Mouse (Mus musculus) naive thymus-derived CD4-positive, alpha-beta T cell, adult 2 months (primary cell): ENCODE measurements around the gene 3110082I17Rik.

Experiments
- DNase-seq: peaks from one replicate; pipeline ENCODE4 v3.0.0-alpha.2; 2011; ENCODE audit warnings: low read depth

The 3110082I17Rik gene

DNA sequence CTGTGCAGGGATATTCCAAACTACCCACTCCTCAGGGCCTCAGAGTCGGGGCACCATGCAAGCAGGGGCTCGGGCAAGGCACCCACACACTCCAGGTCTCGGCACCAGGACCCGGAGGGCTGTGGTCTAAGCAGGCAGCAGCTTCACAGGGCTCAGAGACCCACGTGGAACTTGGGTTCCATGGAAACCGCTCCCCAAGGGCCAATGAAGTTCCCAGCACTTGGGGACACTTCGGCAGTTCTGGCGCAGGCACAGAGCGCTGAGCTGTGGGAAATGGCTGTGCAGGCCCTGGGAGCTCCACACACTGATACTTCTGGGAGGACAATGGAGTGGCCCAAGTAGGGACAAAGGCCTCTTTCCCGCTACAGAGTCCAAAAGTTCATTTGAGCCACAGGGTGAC is 7.3 kb downstream of the 3110082I17Rik start:
- no peak for DNase-seq

DNA sequence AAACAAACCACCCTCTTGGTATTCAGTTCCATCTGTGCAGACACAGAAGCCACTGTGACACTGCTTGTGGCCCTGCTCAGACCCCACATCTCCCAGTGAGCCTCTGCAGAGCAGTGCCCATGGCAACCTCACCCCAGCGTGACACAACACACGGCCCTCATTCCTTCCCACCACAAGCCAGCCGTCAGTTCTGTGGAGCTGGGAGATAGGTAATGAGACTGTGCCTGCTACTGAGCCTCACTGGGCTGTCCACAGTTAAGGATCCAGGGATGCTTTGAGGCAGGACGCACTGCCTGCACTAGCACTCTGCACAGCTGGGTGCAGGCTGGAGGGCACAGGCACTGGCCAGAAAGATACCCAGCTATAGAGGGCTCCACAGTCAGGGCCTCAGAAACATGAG is 10.4 kb downstream of the 3110082I17Rik start:
- no peak for DNase-seq

DNA sequence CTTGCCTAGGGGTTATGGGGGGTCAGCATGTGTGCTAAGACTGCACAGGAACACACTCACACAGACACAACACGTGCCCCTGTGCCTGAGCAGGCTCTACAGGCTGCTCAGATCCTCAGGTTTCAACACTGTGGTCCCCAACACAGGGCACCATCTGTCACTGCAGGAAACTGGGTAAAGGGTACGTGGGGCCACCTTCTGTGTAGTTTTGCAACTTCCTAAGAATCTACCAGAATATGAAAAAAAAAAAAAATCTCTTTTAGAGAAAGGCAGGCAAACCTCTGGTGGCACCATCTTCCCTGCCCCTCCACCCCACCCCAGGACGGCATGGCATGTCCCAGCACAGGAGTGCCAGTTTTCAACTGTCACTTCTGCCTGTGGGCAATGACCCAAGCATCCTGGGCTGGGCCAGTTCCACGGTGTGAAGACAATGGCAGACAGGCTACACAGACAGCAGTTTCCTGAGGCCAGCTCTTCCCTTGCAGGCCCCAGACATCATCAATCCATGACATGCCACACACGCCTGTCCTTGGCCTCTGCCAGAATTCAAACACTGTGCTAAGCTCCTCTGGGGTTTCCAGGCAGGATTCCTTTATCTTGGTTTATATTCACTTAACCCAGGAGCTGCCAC is 11.1 kb downstream of the 3110082I17Rik start:
- no peak for DNase-seq

DNA sequence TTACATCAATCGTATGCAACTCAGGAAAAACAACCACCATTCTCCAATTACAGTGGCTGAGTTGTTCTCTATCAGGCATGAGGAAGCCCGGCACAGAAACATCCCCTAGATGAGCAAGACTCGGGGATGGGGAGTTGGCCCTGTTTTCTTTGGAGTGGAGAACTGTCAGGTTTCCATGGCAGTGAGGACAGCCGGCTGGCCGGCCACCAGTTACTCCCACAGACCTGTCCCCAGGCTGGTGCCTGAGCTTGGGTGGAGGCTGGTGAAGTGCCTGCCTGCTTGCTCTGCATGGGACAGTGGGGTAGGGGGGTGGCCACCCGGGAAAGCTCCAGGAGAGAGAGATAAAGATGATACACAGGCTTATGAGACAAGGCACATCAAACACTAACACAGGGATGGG is 12.3 kb downstream of the 3110082I17Rik start:
- DNase-seq = no peak

DNA sequence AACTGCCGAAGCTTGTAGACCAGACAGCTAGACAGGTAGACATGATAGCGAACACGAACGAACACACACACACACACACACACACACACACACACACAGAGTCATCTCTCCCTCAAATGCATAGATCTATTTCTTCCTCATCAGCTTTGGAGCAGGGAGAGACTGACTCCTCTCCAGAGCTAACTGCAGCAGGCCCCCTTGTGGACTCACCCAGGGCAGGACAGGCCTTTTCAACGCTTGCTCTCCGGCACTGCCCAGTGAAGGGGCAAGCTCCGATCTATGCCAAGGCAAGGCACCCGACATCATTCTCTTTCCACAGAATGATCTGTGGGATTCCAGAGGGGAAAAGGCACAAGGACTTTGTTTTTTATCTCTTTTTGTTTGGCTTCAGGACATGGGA is 15.1 kb downstream of the 3110082I17Rik start:
- DNase-seq = no peak

DNA sequence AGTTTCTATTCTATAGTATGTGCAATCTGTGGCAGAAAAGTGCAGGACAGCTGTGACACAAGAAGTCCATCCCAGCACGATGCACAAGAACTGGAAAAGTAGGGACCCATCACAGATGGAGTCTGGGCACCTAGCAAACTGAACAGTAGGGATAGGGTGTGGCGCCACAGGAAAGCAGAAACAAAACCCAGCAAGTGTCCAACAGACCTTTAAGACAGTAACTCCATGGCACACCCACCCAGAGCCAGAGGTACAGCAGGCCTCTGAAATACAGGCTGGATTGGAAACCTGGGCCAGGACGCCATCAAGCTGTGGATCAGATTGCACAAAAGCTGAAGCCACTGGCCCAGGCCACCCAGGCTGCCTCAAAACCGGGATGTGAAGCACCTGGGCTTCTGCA is 17.4 kb downstream of the 3110082I17Rik start:
- DNase-seq = no peak

DNA sequence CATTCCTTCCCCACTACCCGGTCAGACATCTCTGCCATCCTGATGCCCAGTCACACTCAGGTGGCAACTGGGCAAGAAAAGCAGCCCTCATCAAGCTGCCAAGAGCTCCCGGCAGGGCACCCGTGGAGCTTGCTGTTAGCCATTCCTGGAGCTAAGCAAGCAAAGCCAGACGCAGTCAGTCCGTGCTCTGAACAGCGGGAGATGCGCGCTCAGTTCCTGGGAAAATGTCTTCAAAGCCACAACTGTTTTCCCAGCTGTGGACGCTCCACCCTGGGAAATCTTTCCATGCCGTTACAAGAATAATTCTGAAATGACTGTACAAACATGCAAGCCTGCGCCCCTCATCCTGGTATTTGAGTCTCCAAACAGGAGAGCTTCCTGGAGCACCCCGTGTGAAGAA is 17.9 kb downstream of the 3110082I17Rik start:
- no peak for DNase-seq

DNA sequence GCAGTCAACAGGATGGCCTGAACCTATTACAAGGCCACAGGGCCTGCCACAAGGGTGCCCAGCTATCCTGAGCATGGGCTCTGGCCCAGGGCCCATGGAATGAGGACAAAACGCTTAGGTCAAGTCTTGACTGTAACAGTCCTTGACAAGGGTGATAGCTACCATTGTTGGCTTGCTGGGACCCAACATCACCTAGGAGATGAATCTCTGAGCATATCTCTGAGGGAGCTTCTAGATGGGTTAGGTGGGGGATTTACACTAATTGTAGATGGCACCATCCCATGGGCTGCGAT is 18.7 kb downstream of the 3110082I17Rik start:
- no peak for DNase-seq

DNA sequence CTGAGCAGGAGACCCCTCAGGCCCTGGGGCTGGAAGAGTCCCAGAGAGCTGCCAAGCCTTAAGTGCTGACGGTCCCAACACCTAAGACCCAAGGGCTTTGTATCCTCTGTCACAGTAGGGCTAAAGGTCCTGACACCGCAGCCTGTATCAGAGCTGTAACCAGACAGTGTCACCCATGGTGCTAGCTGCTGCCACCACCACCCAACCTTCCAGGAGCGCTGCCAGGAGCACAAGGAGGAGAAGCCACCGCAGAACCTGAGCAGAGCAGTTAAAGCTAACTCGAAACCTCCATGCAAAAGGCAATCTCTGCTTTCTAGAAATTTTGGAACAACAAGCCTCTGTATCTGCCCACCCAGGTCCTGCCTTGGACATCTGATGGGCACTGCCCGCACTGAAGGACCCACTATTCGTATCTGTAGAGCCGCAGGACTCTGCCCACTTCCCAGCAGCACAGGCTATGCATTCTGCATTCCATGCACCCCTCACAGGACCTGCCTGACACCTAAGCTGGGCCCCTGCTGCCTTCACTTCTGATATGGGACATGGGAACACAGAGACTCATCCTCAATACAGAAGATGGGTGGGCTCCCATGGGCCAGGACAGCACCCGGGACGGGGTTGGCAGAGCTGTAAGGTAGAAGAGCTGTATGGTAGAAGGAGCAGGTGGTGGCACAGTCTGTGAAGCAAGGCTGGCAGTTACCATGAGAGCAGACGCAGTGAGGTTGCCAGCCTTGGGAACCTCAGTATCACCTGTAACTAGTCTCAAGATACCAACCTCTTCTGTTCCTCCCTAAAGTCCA is 19.2 kb downstream of the 3110082I17Rik start:
- DNase-seq = no peak

DNA sequence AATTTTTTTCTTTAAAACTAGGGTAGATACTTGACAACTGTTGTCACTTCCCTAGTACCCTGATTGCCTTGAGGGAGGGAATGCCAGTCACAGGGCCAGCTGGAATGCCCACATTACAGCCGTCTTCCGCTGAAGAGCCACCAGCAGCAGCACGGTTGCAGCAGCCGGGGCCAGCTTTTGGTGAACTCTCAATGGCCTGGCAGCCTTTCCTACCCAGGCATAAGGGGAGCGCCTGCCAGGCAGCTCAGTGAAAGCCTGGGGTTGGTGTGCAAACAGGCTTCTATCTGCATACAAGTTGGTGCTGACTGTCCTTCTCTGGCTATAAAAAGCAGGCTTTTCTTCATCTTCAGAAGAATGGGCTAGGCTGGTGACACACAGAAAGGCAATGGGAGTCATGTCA is 19.9 kb downstream of the 3110082I17Rik start:
- DNase-seq = no peak

DNA sequence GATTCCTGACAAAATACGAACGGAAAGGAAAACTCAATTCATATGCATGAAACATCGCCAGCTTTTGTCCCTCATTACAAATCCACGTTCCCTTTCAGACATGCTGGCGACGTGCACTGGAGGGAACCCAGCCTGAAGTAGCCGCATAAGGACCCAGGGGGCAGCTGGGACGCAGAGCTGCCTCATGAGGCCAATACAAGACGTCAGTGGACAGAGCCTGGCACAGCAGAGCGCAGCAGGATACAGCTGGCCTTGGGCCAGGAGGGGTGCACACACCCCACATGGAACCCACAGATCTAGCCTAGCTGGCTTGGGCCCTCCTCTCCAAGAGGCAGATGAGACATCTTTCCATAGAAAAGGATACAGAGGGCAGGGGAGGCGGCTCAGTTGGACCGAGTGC is 21.9 kb downstream of the 3110082I17Rik start:
- DNase-seq = no peak

DNA sequence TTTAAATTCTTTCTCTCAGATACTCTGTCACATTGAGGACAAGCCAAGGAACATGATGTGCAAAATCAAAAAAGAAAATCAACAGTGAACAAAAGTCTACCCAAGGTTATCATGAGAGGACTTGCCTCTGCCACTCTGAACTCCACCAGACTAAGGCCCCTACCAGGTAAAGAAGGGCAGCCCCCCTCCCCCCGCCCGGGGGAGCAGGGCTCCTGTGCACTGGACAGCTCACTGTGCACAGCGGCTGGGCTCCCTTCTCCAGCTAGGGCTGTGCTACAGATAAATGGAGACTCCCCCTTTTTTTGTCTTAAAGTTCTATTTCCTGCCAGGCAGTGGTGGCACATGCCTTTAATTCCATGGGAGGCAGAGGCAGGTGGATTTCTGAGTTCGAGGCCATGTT is 22.6 kb downstream of the 3110082I17Rik start:
- no peak for DNase-seq

DNA sequence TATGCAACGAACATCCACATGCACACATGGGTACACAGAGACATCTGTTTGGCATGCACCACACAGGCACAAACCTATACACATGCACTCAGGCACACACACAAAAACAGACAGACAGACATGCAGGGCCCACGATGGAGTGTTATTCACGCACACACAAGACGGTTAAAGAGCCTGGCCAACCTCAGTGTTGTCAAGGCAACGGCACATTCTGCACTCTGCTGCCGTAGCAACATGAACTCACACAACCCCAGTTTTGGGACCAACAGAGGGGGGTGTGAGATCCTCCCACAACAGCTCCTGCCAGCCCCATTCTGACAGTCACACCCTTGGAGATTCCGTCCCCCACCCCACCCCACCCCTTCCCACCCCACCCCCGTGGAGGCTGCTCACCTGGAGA is 25.4 kb downstream of the 3110082I17Rik start:
- DNase-seq = no peak

DNA sequence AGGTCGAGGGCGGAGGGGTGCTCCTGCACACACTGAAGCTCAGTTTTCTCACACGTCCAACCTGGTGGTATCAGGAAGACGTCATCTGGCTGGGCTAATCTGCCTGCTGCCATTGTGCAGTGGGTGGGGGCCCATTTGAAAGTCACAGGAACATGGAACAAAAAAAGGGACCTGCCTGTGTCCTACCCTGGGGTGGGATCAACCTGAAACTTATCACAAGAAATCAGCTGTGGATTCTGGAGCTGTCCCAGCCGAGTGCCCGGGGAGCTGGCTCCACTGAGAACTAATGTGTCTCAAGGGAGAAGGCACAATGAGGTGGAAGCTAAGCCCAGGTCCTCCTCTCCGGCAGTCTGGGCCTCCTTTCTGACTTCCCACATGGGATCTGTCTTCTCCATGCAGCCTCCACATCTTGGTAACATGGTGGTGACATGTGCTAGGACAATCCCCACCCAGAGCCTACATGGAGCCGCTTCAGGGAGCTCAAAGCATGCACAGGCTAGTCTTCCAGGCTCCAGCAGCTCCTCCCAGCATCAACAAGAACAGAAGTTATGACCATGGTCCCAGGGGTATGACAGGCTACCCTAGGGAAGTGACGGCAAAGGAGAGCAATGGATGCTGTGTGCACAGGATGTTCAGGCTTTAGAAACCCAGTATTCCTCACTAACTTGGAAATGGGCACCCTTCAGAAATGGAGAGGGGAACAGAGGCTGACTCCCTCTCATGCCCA is 26.3 kb downstream of the 3110082I17Rik start:
- DNase-seq = no peak

DNA sequence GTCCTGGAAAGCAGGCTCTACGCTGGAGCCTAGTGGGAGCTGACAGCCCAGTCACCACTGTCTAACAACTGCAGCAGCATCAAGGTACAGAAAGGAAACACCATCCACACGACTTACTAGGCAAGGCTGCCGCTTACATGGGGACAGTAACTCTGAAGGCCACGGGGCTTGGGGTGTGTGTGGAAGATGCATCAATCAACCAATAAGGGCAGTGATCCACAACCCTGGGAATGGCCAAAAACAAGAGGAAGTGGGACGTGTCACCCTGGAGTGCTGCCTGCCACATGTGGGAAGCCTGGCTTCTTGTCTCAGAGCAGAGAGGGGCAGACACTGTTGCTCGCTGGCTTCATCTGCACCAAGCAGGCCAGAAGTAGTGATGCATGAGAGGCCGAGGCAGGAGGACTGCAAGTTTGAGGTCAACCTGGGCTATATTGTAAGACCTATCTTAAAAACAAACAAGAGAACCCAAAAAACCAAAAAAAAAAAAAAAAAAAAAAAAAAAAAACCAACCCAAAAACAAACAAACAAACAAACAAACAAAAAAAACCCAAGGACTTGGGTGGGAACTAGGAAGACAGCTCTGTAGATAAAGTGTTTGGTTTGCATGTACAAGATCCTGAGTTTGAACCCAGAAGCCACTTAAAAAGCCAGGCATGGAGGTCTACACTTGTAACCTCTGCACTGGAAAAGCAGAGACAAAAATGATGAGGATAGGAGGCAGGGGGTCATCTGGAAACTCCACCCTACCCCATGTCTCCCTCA is 27.4 kb downstream of the 3110082I17Rik start:
- DNase-seq = no peak

DNA sequence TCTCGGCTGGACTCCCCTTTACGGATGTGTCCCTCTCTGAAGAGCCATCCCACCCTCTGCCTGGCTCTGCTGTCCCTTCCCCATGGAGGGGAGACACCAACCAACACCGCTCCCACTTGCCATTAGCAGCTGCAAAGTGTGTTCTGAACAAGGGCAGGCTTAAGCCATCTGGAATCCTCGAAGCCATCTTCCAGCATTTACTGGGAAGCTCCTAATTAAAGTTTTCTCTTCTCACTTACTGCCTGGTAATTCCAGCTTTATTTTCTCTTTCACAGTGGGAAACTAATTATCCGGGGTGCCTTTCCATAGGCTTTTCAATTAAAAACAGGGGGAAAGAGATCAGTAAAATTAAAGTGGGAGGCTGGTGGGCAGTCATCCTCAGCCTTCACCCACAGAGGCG is 28.0 kb downstream of the 3110082I17Rik start:
- no peak for DNase-seq

DNA sequence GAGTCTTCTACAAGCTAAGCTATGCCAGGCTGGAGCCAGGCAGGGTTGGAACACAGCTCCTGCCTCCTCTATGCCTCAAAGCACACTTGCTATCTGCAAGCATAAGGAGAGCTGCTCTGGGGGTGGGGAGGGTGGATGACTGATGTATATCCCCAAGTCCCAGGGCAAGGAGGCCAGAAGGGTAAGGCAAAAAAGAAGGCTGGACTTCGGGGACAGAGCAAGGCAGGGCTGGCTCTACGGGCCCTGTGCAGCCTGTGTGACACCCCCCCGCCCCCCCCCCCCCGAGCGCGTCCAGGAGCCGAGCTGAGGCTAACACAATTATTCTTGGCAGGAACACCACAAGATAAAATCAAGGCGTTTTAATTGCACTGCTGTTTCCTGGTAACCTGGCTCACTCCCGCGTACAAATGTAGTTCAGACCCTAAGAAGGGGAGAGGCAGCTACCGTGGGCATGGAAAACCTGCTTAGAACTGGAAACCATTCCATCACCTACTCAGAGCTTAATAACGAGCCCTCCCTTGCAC is 30.4 kb downstream of the 3110082I17Rik start:
- DNase-seq = no peak

DNA sequence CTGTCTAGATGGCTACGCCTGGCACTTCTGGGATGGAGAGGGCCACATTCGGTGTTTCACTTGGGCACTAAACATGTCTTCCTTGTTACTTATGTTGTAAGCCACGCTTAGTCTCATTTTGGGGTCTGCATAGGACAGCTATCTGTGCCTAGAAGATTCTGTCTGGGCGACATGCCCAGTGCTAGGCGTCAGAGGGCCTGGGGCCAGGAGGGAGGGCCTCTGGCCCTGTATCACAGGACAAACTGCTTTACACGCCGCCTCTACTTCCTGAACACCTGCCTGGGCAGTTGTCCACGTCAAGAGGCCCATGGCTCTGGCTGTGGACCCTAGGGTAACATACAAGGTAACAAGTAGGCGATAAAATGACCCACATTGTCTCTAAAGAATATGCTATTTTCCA is 32.3 kb downstream of the 3110082I17Rik start:
- no peak for DNase-seq

DNA sequence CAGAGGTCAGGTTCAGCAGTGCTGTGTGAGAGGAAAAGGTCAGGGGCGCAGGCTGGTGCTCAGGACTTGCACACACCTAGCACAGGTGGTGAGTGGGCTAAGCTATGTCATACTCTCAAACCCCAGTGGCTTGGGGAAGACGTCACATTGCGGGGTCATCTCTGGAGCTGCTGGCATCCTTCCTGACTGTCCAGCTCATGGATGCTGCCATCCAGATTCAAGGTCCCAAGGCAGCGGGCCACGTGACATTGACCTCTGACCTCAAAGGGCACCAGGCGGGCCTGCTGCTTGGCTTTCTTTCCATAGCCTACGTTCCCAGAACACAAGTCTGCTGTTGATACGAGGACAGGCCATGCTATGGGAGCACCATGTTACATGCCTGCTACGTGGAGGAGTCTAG is 33.3 kb downstream of the 3110082I17Rik start:
- DNase-seq = no peak

DNA sequence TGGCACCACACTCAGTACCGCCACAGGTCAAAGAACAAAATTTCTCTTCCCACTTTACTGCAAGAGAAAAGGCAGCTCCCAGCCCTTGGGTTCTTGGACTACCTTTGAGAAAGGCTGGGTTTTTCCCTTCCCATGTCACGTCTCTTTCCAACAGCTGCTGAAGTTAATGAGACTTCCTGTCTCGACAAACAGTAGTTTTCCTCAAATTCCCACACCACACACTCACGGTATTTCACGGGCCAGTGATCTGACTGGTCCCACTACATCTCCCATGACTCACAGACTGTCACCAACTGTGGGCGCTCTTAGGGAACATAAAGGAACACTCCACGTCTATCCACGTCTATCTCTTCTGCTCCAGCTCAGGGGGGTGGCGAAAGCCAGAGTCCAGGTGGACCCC is 35.1 kb downstream of the 3110082I17Rik start:
- no peak for DNase-seq

DNA sequence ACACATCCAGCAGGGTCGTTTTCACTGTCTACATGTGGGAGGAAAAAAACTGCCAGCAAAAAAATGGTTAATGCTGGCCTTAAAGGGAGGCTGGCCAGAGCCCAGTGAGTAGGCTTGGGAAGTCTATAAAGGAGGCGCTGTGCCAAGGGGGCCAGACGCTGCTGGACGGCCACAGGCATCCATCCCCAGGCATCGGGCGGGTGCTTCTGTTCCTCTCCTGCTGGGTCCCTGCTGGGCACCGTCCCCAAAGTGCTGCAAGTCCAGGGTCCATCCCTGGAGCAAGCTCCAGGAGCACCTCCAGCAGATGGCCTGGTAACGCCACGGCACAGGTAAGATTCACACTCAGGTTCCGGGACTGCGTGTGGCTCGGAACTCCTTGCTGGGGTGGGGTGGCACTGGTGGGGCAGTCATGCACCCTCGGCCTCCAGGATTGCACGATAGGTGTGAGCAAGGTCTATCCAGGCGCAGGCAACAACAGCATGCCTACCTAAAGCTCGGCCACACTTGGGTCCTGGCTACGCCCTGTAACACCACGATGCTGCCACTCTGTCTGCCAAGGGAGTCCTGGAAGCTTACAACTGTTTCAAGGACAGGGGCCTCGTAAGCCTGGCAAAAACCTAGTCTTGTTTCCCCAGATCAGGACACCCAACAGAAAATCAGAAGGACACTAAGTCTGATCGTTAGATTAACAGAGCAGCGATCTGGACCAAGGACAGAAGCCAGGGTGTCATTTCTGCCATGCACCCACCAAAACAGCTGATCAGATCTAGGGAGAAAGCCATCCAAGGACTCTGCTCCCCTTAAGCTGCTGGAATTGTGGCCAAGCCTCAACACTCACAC is 37.1 kb downstream of the 3110082I17Rik start, which contains the start of gene Gper1:
Gene Gper1 (plus strand): TSS at position 126 of the 840 bp plus-strand sequence.
- DNase-seq = no peak
